ENCODE assay signal across 8 mouse cellular contexts in genomic region chr4:119247462-119248235, GRCm38 (mm10). TPM values are rescaled to one million over a fixed set of nuclear protein-coding genes. Genes with fewer than 3 reads are reported as not detected.
DNase-seq lines count a peak whose midpoint lies in the region; ATAC-seq and TF ChIP-seq lines count a peak whose summit lies in the region.

No protein-coding gene starts in this region.

- no peak for TF ChIP-seq POLR2A in cerebellum, adult 2 months (IDR thresholded peaks at IDR 0.05; ENCODE audit: borderline replicate concordance, insufficient read depth, low read length)

- no peak overlapping the region for H3K4me3 ChIP-seq in cerebellum, adult 2 months (replicated peaks; ENCODE audit: insufficient read depth, low read depth, low read length)
- no peak overlapping the region for H3K4me3 ChIP-seq in hindbrain, postnatal 0 days (ENCODE audit: low read length)
- H3K4me3 ChIP-seq in midbrain, embryonic 12.5 days: no peak overlapping the region

- no peak overlapping the region for H3K4me2 ChIP-seq in hindbrain, postnatal 0 days (ENCODE audit: low read depth, low read length)
- H3K4me2 ChIP-seq in midbrain, embryonic 12.5 days (replicated peaks): peak overlapping the region; percentile 2; the same call in 1 of the 2 replicates

- 54% methylated on average over 13 of the region's 13 CpGs for WGBS in cerebellum, adult 2 months
- WGBS in hindbrain, postnatal 0 days: 23% methylated on average over 13 of the region's 13 CpGs
- WGBS in midbrain, embryonic 12.5 days: 26% methylated on average over 13 of the region's 13 CpGs

- H3K4me1 ChIP-seq in cerebellum, adult 2 months (ENCODE audit: control insufficient read depth, insufficient read depth, low read length): peaks cover 19% of the 10 kb centered on the region
- peaks cover 4% of the 10 kb centered on the region; the same call in 1 of the 2 replicates for H3K4me1 ChIP-seq in hindbrain, postnatal 0 days (ENCODE audit: insufficient read depth, low read length)
- H3K4me1 ChIP-seq in midbrain, embryonic 12.5 days: peaks cover 12% of the 10 kb centered on the region

- peak; percentile 64 for TF ChIP-seq CTCF in cerebellum, adult 2 months (IDR thresholded peaks at IDR 0.05; ENCODE audit: borderline replicate concordance, insufficient read depth, low read depth, low read length)
- peak; percentile 79 for TF ChIP-seq CTCF in hindbrain, postnatal 0 days (IDR thresholded peaks at IDR 0.05; ENCODE audit: low read depth)

- intact Hi-C loops in gastrocnemius, postnatal 14 days (cut with DNase I; ENCODE audit: low total_unique reads): loop anchor here (10.0 kb wide), 3 partner anchors 287 to 1127 kb away; partner anchors contain the start of genes Foxj3 and Frg2f1
- intact Hi-C loops in left cerebral cortex, postnatal 25 days (cut with DNase I): loop anchor here (2.0 to 10.0 kb wide), 4 partner anchors 47 to 417 kb away; partner anchors contain the start of genes Foxj3, Frg2f1 and Ybx1

- peak; percentile 27 to 51 for DNase-seq in cerebellum, adult 2 months
- peak; percentile 79 for DNase-seq in gastrocnemius, postnatal 14 days
- peak; percentile 70 for DNase-seq in hindbrain, postnatal 0 days (ENCODE audit: low spot score)
- peak; percentile 62 to 72 for DNase-seq in left cerebral cortex, postnatal 25 days (ENCODE audit: low spot score in 2 of 2)
- DNase-seq in spleen, adult 18-20 months: peak; percentile 36 to 78

- peaks cover 23% of the 10 kb centered on the region for H3K36me3 ChIP-seq in hindbrain, postnatal 0 days (ENCODE audit: insufficient read depth, low read length)
- peaks cover 25% of the 10 kb centered on the region for H3K36me3 ChIP-seq in midbrain, embryonic 12.5 days

- ATAC-seq in cerebellum, adult (ENCODE audit: insufficient number of reproducible peaks, low FRiP score, low TSS enrichment): no peak
- peak; percentile 90 for ATAC-seq in common myeloid progenitor, adult 5-6 weeks (replicated peaks; ENCODE audit: low read depth, poor library complexity, severe bottlenecking)
- ATAC-seq in hindbrain, postnatal 0 days: peak; percentile 58
- ATAC-seq in midbrain, embryonic 12.5 days (ENCODE audit: low FRiP score, low read depth): peak; percentile 76

- H3K9ac ChIP-seq in hindbrain, postnatal 0 days (replicated peaks; ENCODE audit: low read length): no peak overlapping the region
- 0 out of 2 replicates have a peak overlapping the region, but pooled peaks have one; percentile 25 for H3K9ac ChIP-seq in midbrain, embryonic 12.5 days (replicated peaks)

- H3K27ac ChIP-seq in cerebellum, adult 2 months (ENCODE audit: insufficient read depth, low read length): no peak overlapping the region
- H3K27ac ChIP-seq in hindbrain, postnatal 0 days: peak overlapping the region; percentile 32; the same call in 1 of the 2 replicates
- H3K27ac ChIP-seq in midbrain, embryonic 12.5 days (replicated peaks): peak overlapping the region; percentile 54

- H3K9me3 ChIP-seq in hindbrain, postnatal 0 days (ENCODE audit: low read length): no peaks in the 10 kb centered on the region
- H3K9me3 ChIP-seq in midbrain, embryonic 12.5 days: no peaks in the 10 kb centered on the region

- H3K27me3 ChIP-seq in cerebellum, adult 2 months (ENCODE audit: control insufficient read depth, insufficient read depth, low read length): no peaks in the 10 kb centered on the region
- no peaks in the 10 kb centered on the region for H3K27me3 ChIP-seq in hindbrain, postnatal 0 days (ENCODE audit: insufficient read depth, low read length)
- no peaks in the 10 kb centered on the region for H3K27me3 ChIP-seq in midbrain, embryonic 12.5 days

RNA-seq across cellular contexts. Expression of gene Cldn19, which starts 7.6 kb away (rescaled TPM):
- polyA plus RNA-seq in cerebellum, adult 2 months (2012; rRNA removed): 0.20 and 0.32 TPM in 2 replicates
- total RNA-seq in common myeloid progenitor, adult 5-6 weeks (2017): not detected in 2 replicates
- total RNA-seq in gastrocnemius, postnatal 14 days (2021): 10 to 100 TPM in 1 of 2 experiments, 1 to 10 TPM in 1; 6.2 to 16.8 TPM
- 3.6 and 5.1 TPM in 2 replicates for total RNA-seq in hindbrain, postnatal 0 days (2014; rRNA removed)
- polyA plus RNA-seq in hindbrain, postnatal 0 days (2015; fragmentation: Nextera tagmentation; extraction: Ambion mirVana): 1.1 and 1.7 TPM in 2 replicates
- total RNA-seq in left cerebral cortex, postnatal 25 days (2021): under 1 TPM; 0.43 to 0.44 TPM
- polyA plus RNA-seq in midbrain, embryonic 12.5 days (2016; fragmentation: Nextera tagmentation; extraction: Ambion mirVana): 0.10 and 0.22 TPM in 2 replicates

RNA-seq across cellular contexts. Expression of gene P3h1, which starts 14.9 kb away (rescaled TPM):
- 12.3 and 14.7 TPM in 2 replicates for polyA plus RNA-seq in cerebellum, adult 2 months (2012; rRNA removed)
- total RNA-seq in common myeloid progenitor, adult 5-6 weeks (2017): 5.1 and 11.5 TPM in 2 replicates
- total RNA-seq in gastrocnemius, postnatal 14 days (2021): 10 to 100 TPM; 17.4 to 18.2 TPM
- total RNA-seq in hindbrain, postnatal 0 days (2014; rRNA removed): 15.3 and 18.3 TPM in 2 replicates
- polyA plus RNA-seq in hindbrain, postnatal 0 days (2015; fragmentation: Nextera tagmentation; extraction: Ambion mirVana): 9.1 and 9.8 TPM in 2 replicates
- total RNA-seq in left cerebral cortex, postnatal 25 days (2021): 1 to 10 TPM; 6.5 to 6.9 TPM
- polyA plus RNA-seq in midbrain, embryonic 12.5 days (2016; fragmentation: Nextera tagmentation; extraction: Ambion mirVana): 14.6 and 17.7 TPM in 2 replicates

RNA-seq across cellular contexts. Expression of gene AU022252, which starts 15.1 kb away (rescaled TPM):
- polyA plus RNA-seq in cerebellum, adult 2 months (2012; rRNA removed): 10.7 and 11.9 TPM in 2 replicates
- 6.9 and 14.6 TPM in 2 replicates for total RNA-seq in common myeloid progenitor, adult 5-6 weeks (2017)
- 10 to 100 TPM; 17.8 to 20.7 TPM for total RNA-seq in gastrocnemius, postnatal 14 days (2021)
- total RNA-seq in hindbrain, postnatal 0 days (2014; rRNA removed): 15.3 and 26.4 TPM in 2 replicates
- polyA plus RNA-seq in hindbrain, postnatal 0 days (2015; fragmentation: Nextera tagmentation; extraction: Ambion mirVana): 19.8 and 20.5 TPM in 2 replicates
- 10 to 100 TPM; 33.4 to 34.2 TPM for total RNA-seq in left cerebral cortex, postnatal 25 days (2021)
- 34.4 and 39.5 TPM in 2 replicates for polyA plus RNA-seq in midbrain, embryonic 12.5 days (2016; fragmentation: Nextera tagmentation; extraction: Ambion mirVana)

RNA-seq across cellular contexts. Expression of gene Tmem269, which starts 29.6 kb away (rescaled TPM):
- polyA plus RNA-seq in cerebellum, adult 2 months (2012; rRNA removed): 0.82 and 0.92 TPM in 2 replicates
- total RNA-seq in common myeloid progenitor, adult 5-6 weeks (2017): 0.59 TPM in 1 of 2 replicates, not detected in the other
- total RNA-seq in gastrocnemius, postnatal 14 days (2021): not detected
- total RNA-seq in hindbrain, postnatal 0 days (2014; rRNA removed): 0.37 TPM in 1 of 2 replicates, not detected in the other
- polyA plus RNA-seq in hindbrain, postnatal 0 days (2015; fragmentation: Nextera tagmentation; extraction: Ambion mirVana): 0.30 and 0.43 TPM in 2 replicates
- total RNA-seq in left cerebral cortex, postnatal 25 days (2021): under 1 TPM; 0.50 to 0.64 TPM
- 0.20 TPM in 1 of 2 replicates, not detected in the other for polyA plus RNA-seq in midbrain, embryonic 12.5 days (2016; fragmentation: Nextera tagmentation; extraction: Ambion mirVana)

RNA-seq across cellular contexts. Expression of gene Ybx1, which starts 46.8 kb away (rescaled TPM):
- polyA plus RNA-seq in cerebellum, adult 2 months (2012; rRNA removed): 182 and 189 TPM in 2 replicates
- 1,378 and 1,487 TPM in 2 replicates for total RNA-seq in common myeloid progenitor, adult 5-6 weeks (2017)
- 100 to 1,000 TPM; 494 to 519 TPM for total RNA-seq in gastrocnemius, postnatal 14 days (2021)
- 376 and 481 TPM in 2 replicates for total RNA-seq in hindbrain, postnatal 0 days (2014; rRNA removed)
- 922 and 930 TPM in 2 replicates for polyA plus RNA-seq in hindbrain, postnatal 0 days (2015; fragmentation: Nextera tagmentation; extraction: Ambion mirVana)
- 100 to 1,000 TPM; 218 to 230 TPM for total RNA-seq in left cerebral cortex, postnatal 25 days (2021)
- polyA plus RNA-seq in midbrain, embryonic 12.5 days (2016; fragmentation: Nextera tagmentation; extraction: Ambion mirVana): 1,189 and 1,315 TPM in 2 replicates
